Mouse (Mus musculus): ENCODE results near the gene Snrpf. TPM values are rescaled to one million over a fixed set of nuclear protein-coding genes. Genes with fewer than 3 reads are reported as not detected.

Snrpf gene
- polyA plus RNA-seq, 1 experiment, result 26.2 TPM

GRCm38 (mm10) chr10:93540431-93541210 is 48.9 kb downstream of the Snrpf start, which contains the start of gene Ccdc38:
Gene Ccdc38, plus strand, starts transcription at chr10:93540632.
- no peak for TF ChIP-seq CTCF (IDR thresholded peaks at IDR 0.05; ENCODE audit: insufficient read depth, low read length)
- TF ChIP-seq POLR2A (IDR thresholded peaks at IDR 0.05; ENCODE audit: borderline replicate concordance, extremely low read depth, low read depth, low read length), result no peak
- WGBS, result 47% methylated on average over 17 of the region's 17 CpGs
- Histone ChIP-seq H3K4me3 (replicated peaks; ENCODE audit: extremely low read depth, low read depth, low read length) (peak within 1 kb of the TSS; percentile 54), H3K4me1 (ENCODE audit: control insufficient read depth, insufficient read depth, low read length) (0 out of 2 replicates have a peak, but pooled peaks cover 2% of the 10 kb centered on the region)
- DNase-seq, result peak; percentile 33

GRCm38 (mm10) chr10:93539775-93540430 is 49.6 kb downstream of the Snrpf start, which contains the start of gene Amdhd1:
Gene Amdhd1, minus strand, starts transcription at chr10:93540033.
- peak; percentile 71 for DNase-seq
- no peak for TF ChIP-seq POLR2A (IDR thresholded peaks at IDR 0.05; ENCODE audit: borderline replicate concordance, extremely low read depth, low read depth, low read length)
- TF ChIP-seq CTCF (IDR thresholded peaks at IDR 0.05; ENCODE audit: insufficient read depth, low read length), result peak; percentile 56
- 1% methylated on average over 35 of the region's 35 CpGs for WGBS
- Histone ChIP-seq H3K4me1 (ENCODE audit: control insufficient read depth, insufficient read depth, low read length) (0 out of 2 replicates have a peak, but pooled peaks cover 2% of the 10 kb centered on the region), H3K4me3 (replicated peaks; ENCODE audit: extremely low read depth, low read depth, low read length) (peak within 1 kb of the TSS; percentile 54)

GRCm38 (mm10) chr10:93538818-93539217 is 50.7 kb downstream of the Snrpf start:
- TF ChIP-seq POLR2A (IDR thresholded peaks at IDR 0.05; ENCODE audit: borderline replicate concordance, extremely low read depth, low read depth, low read length) (no peak), CTCF (IDR thresholded peaks at IDR 0.05; ENCODE audit: insufficient read depth, low read length) (no peak)
- 77% methylated on average over 6 of the region's 6 CpGs for WGBS
- 0 out of 2 replicates have a peak, but pooled peaks cover 2% of the 10 kb centered on the region for H3K4me1 ChIP-seq (ENCODE audit: control insufficient read depth, insufficient read depth, low read length)
- DNase-seq, result no peak
- no peak overlapping the region for H3K4me3 ChIP-seq (replicated peaks; ENCODE audit: extremely low read depth, low read depth, low read length)

GRCm38 (mm10) chr10:93538287-93538686 is 51.2 kb downstream of the Snrpf start:
- Histone ChIP-seq H3K4me3 (replicated peaks; ENCODE audit: extremely low read depth, low read depth, low read length) (no peak overlapping the region), H3K4me1 (ENCODE audit: control insufficient read depth, insufficient read depth, low read length) (0 out of 2 replicates have a peak, but pooled peaks cover 2% of the 10 kb centered on the region)
- WGBS, result 74% methylated on average over 2 of the region's 2 CpGs
- no peak for TF ChIP-seq POLR2A (IDR thresholded peaks at IDR 0.05; ENCODE audit: borderline replicate concordance, extremely low read depth, low read depth, low read length)
- no peak for DNase-seq

Other genes with a start within 250 kb of the Snrpf start
- gene Lta4h, start 136.3 kb downstream of the Snrpf start, polyA plus RNA-seq (2012; rRNA removed), result 57.7 and 82.7 TPM in 2 replicates
- 0.45 and 0.83 TPM in 2 replicates for gene Hal, start 100.9 kb downstream of the Snrpf start, polyA plus RNA-seq (2012; rRNA removed)
- gene Amdhd1, start 49.7 kb downstream of the Snrpf start, polyA plus RNA-seq (2012; rRNA removed), result 0.18 and 0.31 TPM in 2 replicates
- 0.04 and 0.05 TPM in 2 replicates for gene Ccdc38, start 49.1 kb downstream of the Snrpf start, polyA plus RNA-seq (2012; rRNA removed)
- gene Ntn4, start 51.0 kb upstream of the Snrpf start, polyA plus RNA-seq (2012; rRNA removed), result 46.6 and 54.4 TPM in 2 replicates
- gene Usp44, start 241.8 kb upstream of the Snrpf start, polyA plus RNA-seq (2012; rRNA removed), result 0.24 and 0.37 TPM in 2 replicates